Mouse (Mus musculus): ENCODE results near the gene Nanos1. TPM values are rescaled to one million over a fixed set of nuclear protein-coding genes. Genes with fewer than 3 reads are reported as not detected.

Nanos1 gene
- polyA plus RNA-seq, 2 experiments from 2014 or later: 0.94 to 1.4 TPM

DNA sequence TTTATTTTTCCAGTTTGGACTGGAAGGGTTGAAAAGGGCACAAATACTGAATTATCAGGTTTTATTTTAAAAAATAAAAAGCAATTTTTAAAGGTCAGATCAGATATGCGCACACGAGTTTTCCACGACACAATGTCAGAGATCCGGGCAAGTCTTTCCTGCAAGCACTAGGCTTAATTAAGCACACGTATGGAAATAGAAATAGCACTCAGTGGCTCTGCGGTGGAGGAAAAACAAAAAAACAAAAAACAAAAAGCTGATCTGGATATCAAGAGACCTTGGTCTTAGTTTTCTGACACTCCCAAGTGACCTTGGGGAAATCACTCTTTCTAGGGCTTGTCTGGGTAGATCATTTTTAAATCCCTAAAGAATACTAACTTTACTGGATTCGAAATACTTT, 33.7 kb downstream of the Nanos1 start:
- ATAC-seq: no peak

- peak; percentile 55 for ATAC-seq
These were observed 34.2 kb downstream of the Nanos1 start for GRCm38 (mm10) chr19:60789919-60790506.

- ATAC-seq: peak; percentile 84
These were observed 34.9 kb downstream of the Nanos1 start, which contains the start of gene Eif3a for GRCm38 (mm10) chr19:60790551-60791161. Gene Eif3a, minus strand, starts transcription at chr19:60790658.

DNA sequence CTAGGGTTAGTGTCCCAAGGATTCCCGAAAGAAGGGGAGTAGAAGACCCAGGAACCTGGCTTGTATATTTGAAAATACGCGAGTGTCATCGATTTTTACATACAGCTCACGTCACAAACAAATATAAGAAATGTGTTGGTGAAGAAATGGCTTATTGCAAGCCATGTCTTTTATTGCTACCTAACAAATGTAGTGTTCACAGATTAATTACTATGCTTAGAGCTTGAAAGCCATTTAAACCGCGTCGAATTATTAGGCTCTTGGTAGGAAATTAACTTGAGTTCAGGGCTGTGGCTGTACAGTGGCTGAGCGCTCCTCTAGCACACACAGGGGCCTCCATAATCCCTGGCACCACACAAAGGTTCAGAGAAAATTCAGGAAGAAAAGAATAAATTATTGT, 35.4 kb downstream of the Nanos1 start:
- ATAC-seq: no peak

GRCm38 (mm10) chr19:60793170-60793707, 37.5 kb downstream of the Nanos1 start:
- ATAC-seq: no peak

DNA sequence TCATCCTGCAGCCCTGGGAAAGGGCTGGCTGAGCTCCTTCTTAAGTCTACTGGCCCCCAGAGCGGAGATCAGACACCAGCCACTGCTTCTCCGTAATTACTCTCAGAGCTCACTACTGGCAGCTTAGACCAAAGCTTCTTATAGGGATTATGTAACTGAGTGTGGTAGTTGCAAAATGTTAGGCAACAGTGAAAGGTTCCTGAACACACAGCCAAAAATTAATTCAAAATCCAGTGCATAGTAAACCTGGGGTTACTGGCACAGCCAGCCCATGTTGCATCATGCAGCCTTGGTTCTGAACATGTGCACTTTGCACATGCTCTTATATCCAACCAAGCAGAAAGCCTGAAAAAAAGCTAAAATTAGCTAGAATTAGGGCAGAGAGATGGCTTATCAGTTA, 39.5 kb downstream of the Nanos1 start:
- ATAC-seq: no peak

GRCm38 (mm10) chr19:60797415-60797814, 41.6 kb downstream of the Nanos1 start:
- ATAC-seq: no peak

- no peak for ATAC-seq
These were observed 44.2 kb downstream of the Nanos1 start for GRCm38 (mm10) chr19:60799867-60800569.

- ATAC-seq: no peak
These were observed 49.1 kb downstream of the Nanos1 start for GRCm38 (mm10) chr19:60804903-60805302.

Other genes starting within 250 kb of the Nanos1 start
- 10 to 100 TPM; 18.9 to 23.5 TPM for gene Cacul1, start 175.0 kb upstream of the Nanos1 start, polyA plus RNA-seq (2017; shearing (Covaris generic))
- 100 to 1,000 TPM; 111 to 134 TPM for gene Eif3a, start 34.7 kb downstream of the Nanos1 start, polyA plus RNA-seq (2017; shearing (Covaris generic))
- gene Fam45a, start 55.6 kb downstream of the Nanos1 start, polyA plus RNA-seq (2017; shearing (Covaris generic)): 10 to 100 TPM; 59.1 to 69.0 TPM
- 1 to 10 TPM; 2.5 to 2.9 TPM for gene Sfxn4, start 105.5 kb downstream of the Nanos1 start, polyA plus RNA-seq (2017; shearing (Covaris generic))
- gene Prdx3, start 118.6 kb downstream of the Nanos1 start, polyA plus RNA-seq (2017; shearing (Covaris generic)): 100 to 1,000 TPM; 134 to 141 TPM
- 1 to 10 TPM; 1.5 to 1.7 TPM for gene Grk5, start 133.8 kb downstream of the Nanos1 start, polyA plus RNA-seq (2017; shearing (Covaris generic))